Mouse (Mus musculus) limb, embryonic 13.5 days (tissue): Measurements from ENCODE around the gene Bcorl1. TPM values are rescaled to one million over a fixed set of nuclear protein-coding genes. Genes with fewer than 3 reads are reported as not detected.

Experiments used
- ATAC-seq: fragments of 200-750 bp; cut with Nextera tagmentation; 2 replicates; pipeline ENCODE4 v1.8.0; 2017; ENCODE audit warnings: low read depth, moderate number of reproducible peaks, moderate TSS enrichment; ENCODE audit not compliant: low FRiP score
- H3K27ac ChIP-seq: fragments of 300-500 bp; sonication (generic); 2 replicates; pipeline ENCODE4 v1.5.1; 2015; ENCODE audit warnings: inconsistent platforms, mild to moderate bottlenecking, moderate library complexity
- H3K27me3 ChIP-seq: fragments of 300-500 bp; sonication (generic); 2 replicates; pipeline ENCODE4 v1.6.1; 2015; ENCODE audit warnings: mild to moderate bottlenecking, inconsistent platforms
- H3K36me3 ChIP-seq: fragments of 300-500 bp; sonication (generic); 2 replicates; pipeline ENCODE4 v1.6.1; 2015; ENCODE audit warnings: inconsistent platforms, mild to moderate bottlenecking, moderate library complexity
- H3K4me1 ChIP-seq: fragments of 300-500 bp; sonication (generic); 2 replicates; pipeline ENCODE4 v1.6.1; 2015; ENCODE audit warnings: inconsistent platforms
- H3K4me2 ChIP-seq: fragments of 300-500 bp; sonication (generic); replicated peaks from 2 replicates; pipeline ENCODE4 v1.6.1; 2015; ENCODE audit warnings: inconsistent platforms, mild to moderate bottlenecking, moderate library complexity
- H3K4me3 ChIP-seq: fragments of 300-500 bp; sonication (generic); 2 replicates; pipeline ENCODE4 v1.5.1; 2015; ENCODE audit warnings: moderate library complexity, mild to moderate bottlenecking, inconsistent platforms
- H3K9ac ChIP-seq: fragments of 300-500 bp; sonication (generic); 2 replicates; pipeline ENCODE4 v1.6.1; 2015; ENCODE audit warnings: mild to moderate bottlenecking, inconsistent platforms
- H3K9me3 ChIP-seq: fragments of 300-500 bp; sonication (generic); 2 replicates; pipeline ENCODE4 v1.6.1; 2016; ENCODE audit warnings: inconsistent platforms
- WGBS: fragments of 180-500 bp; shearing (Covaris S2); methylation state at CpG from one replicate; pipeline ENCODE4 v1.1.7; 2015; 5-methylcytosine and 5-hydroxymethylcytosine counted together
- polyA plus RNA-seq: library from polyadenylated mRNA; unstranded; fragments of >200 nt; fragmentation: Nextera tagmentation; extraction: Ambion mirVana; gene quantifications from 2 replicates; pipeline ENCODE4 v1.2.1, GENCODE M21; 2015

The Bcorl1 gene
- polyA plus RNA-seq, result 6.8 and 6.9 TPM in 2 replicates

GRCm38 (mm10) chrX:48341141-48341540 is at the start of gene Bcorl1:
Gene Bcorl1, plus strand, starts transcription at chrX:48341358.
- H3K27ac ChIP-seq, result peak within 1 kb of the TSS; percentile 69; the same call in 1 of the 2 replicates
- ATAC-seq, result peak; percentile 34; the same call in 1 of the 2 replicates
- 13% methylated on average over 12 of the region's 33 CpGs for WGBS
- peak within 1 kb of the TSS; percentile 67 for H3K9ac ChIP-seq
- H3K4me1 ChIP-seq, result peaks cover 10% of the 10 kb centered on the region
- no peaks in the 10 kb centered on the region for H3K36me3 ChIP-seq
- H3K4me2 ChIP-seq, result peak within 1 kb of the TSS; percentile 74
- H3K9me3 ChIP-seq, result no peaks in the 10 kb centered on the region
- H3K27me3 ChIP-seq, result peaks cover 30% of the 10 kb centered on the region; the same call in 1 of the 2 replicates
- H3K4me3 ChIP-seq, result peak within 1 kb of the TSS; percentile 57

GRCm38 (mm10) chrX:48291413-48291812 is 49.7 kb upstream of the Bcorl1 start:
- Histone ChIP-seq H3K4me3 (no peak overlapping the region), H3K36me3 (no peaks in the 10 kb centered on the region), H3K9ac (no peak overlapping the region), H3K4me2 (no peak overlapping the region), H3K27ac (no peak overlapping the region), H3K9me3 (no peaks in the 10 kb centered on the region), H3K27me3 (peaks cover 11% of the 10 kb centered on the region), H3K4me1 (no peaks in the 10 kb centered on the region)
- WGBS, result 21% methylated on average over 3 of the region's 3 CpGs
- no peak for ATAC-seq

- Histone ChIP-seq H3K4me2 (no peak overlapping the region), H3K4me1 (no peaks in the 10 kb centered on the region), H3K4me3 (no peak overlapping the region), H3K9ac (no peak overlapping the region), H3K36me3 (no peaks in the 10 kb centered on the region), H3K27me3 (no peaks in the 10 kb centered on the region), H3K27ac (no peak overlapping the region), H3K9me3 (no peaks in the 10 kb centered on the region)
- WGBS, result 83% methylated on average over 4 of the region's 4 CpGs
- ATAC-seq, result no peak
These were observed 35.8 kb upstream of the Bcorl1 start for GRCm38 (mm10) chrX:48305356-48305755.

- H3K9ac ChIP-seq, result peak overlapping the region; percentile 55; the same call in 1 of the 2 replicates
- peak overlapping the region; percentile 63 for H3K4me2 ChIP-seq
- 20% methylated on average over 25 of the region's 26 CpGs for WGBS
- no peak overlapping the region for H3K27ac ChIP-seq
- H3K36me3 ChIP-seq, result no peaks in the 10 kb centered on the region
- peak overlapping the region; percentile 30 for H3K4me3 ChIP-seq
- H3K4me1 ChIP-seq, result peaks cover 4% of the 10 kb centered on the region; the same call in 1 of the 2 replicates
- peaks cover 14% of the 10 kb centered on the region; the same call in 1 of the 2 replicates for H3K27me3 ChIP-seq
- no peak for ATAC-seq
- no peaks in the 10 kb centered on the region for H3K9me3 ChIP-seq
These were observed 30.2 kb upstream of the Bcorl1 start for GRCm38 (mm10) chrX:48310706-48311517.

GRCm38 (mm10) chrX:48311727-48312126 is 29.4 kb upstream of the Bcorl1 start:
- Histone ChIP-seq H3K4me2 (no peak overlapping the region), H3K27me3 (peaks cover 21% of the 10 kb centered on the region; the same call in 1 of the 2 replicates), H3K4me3 (no peak overlapping the region), H3K9ac (no peak overlapping the region), H3K27ac (no peak overlapping the region), H3K9me3 (no peaks in the 10 kb centered on the region), H3K36me3 (no peaks in the 10 kb centered on the region), H3K4me1 (peaks cover 4% of the 10 kb centered on the region; the same call in 1 of the 2 replicates)
- no peak for ATAC-seq
- WGBS, result 70% methylated on average over 5 of the region's 5 CpGs

GRCm38 (mm10) chrX:48314530-48315079 is 26.6 kb upstream of the Bcorl1 start:
- peaks cover 38% of the 10 kb centered on the region for H3K27me3 ChIP-seq
- peak overlapping the region; percentile 63 for H3K4me2 ChIP-seq
- peak overlapping the region; percentile 47 for H3K4me3 ChIP-seq
- H3K36me3 ChIP-seq, result no peaks in the 10 kb centered on the region
- H3K9ac ChIP-seq, result peak overlapping the region; percentile 21; the same call in 1 of the 2 replicates
- H3K9me3 ChIP-seq, result no peaks in the 10 kb centered on the region
- H3K4me1 ChIP-seq, result peaks cover 4% of the 10 kb centered on the region; the same call in 1 of the 2 replicates
- H3K27ac ChIP-seq, result no peak overlapping the region
- peak; percentile 78 for ATAC-seq
- 11% methylated on average over 33 of the region's 33 CpGs for WGBS

GRCm38 (mm10) chrX:48317444-48317843 is 23.7 kb upstream of the Bcorl1 start:
- no peak for ATAC-seq
- no peak overlapping the region for H3K4me2 ChIP-seq
- no peaks in the 10 kb centered on the region for H3K36me3 ChIP-seq
- H3K9ac ChIP-seq, result no peak overlapping the region
- peaks cover 38% of the 10 kb centered on the region for H3K27me3 ChIP-seq
- H3K4me3 ChIP-seq, result no peak overlapping the region
- H3K27ac ChIP-seq, result no peak overlapping the region
- no peaks in the 10 kb centered on the region for H3K9me3 ChIP-seq
- WGBS, result 54% methylated on average over 3 of the region's 3 CpGs
- H3K4me1 ChIP-seq, result peaks cover 4% of the 10 kb centered on the region; the same call in 1 of the 2 replicates

GRCm38 (mm10) chrX:48318194-48318593 is 23.0 kb upstream of the Bcorl1 start:
- Histone ChIP-seq H3K4me3 (no peak overlapping the region), H3K4me2 (no peak overlapping the region), H3K9me3 (no peaks in the 10 kb centered on the region), H3K27me3 (peaks cover 38% of the 10 kb centered on the region), H3K4me1 (peaks cover 4% of the 10 kb centered on the region; the same call in 1 of the 2 replicates), H3K36me3 (no peaks in the 10 kb centered on the region), H3K27ac (no peak overlapping the region), H3K9ac (no peak overlapping the region)
- ATAC-seq, result no peak
- WGBS, result 15% methylated on average over 9 of the region's 9 CpGs

GRCm38 (mm10) chrX:48340441-48341049 is 613 bp upstream of the Bcorl1 start:
- Histone ChIP-seq H3K4me3 (peak overlapping the region; percentile 57), H3K4me2 (peak overlapping the region; percentile 74), H3K4me1 (0 out of 2 replicates have a peak, but pooled peaks cover 8% of the 10 kb centered on the region), H3K9ac (peak overlapping the region; percentile 67; the same call in 1 of the 2 replicates), H3K9me3 (no peaks in the 10 kb centered on the region), H3K27me3 (peaks cover 30% of the 10 kb centered on the region; the same call in 1 of the 2 replicates), H3K36me3 (no peaks in the 10 kb centered on the region), H3K27ac (no peak overlapping the region)
- no peak for ATAC-seq
- WGBS, result 8% methylated on average over 34 of the region's 35 CpGs

GRCm38 (mm10) chrX:48341621-48342161 is 533 bp downstream of the Bcorl1 start:
- peak overlapping the region; percentile 69; the same call in 1 of the 2 replicates for H3K27ac ChIP-seq
- H3K9me3 ChIP-seq, result no peaks in the 10 kb centered on the region
- peaks cover 12% of the 10 kb centered on the region for H3K4me1 ChIP-seq
- 11% methylated on average over 25 of the region's 73 CpGs for WGBS
- peaks cover 30% of the 10 kb centered on the region; the same call in 1 of the 2 replicates for H3K27me3 ChIP-seq
- peak overlapping the region; percentile 67 for H3K9ac ChIP-seq
- no peaks in the 10 kb centered on the region for H3K36me3 ChIP-seq
- peak overlapping the region; percentile 74 for H3K4me2 ChIP-seq
- H3K4me3 ChIP-seq, result peak overlapping the region; percentile 57
- ATAC-seq, result 0 out of 2 replicates have a peak, but pooled peaks have one; percentile 35

GRCm38 (mm10) chrX:48342731-48343130 is 1.6 kb downstream of the Bcorl1 start:
- ATAC-seq, result no peak
- H3K27ac ChIP-seq, result no peak overlapping the region
- peak overlapping the region; percentile 67 for H3K9ac ChIP-seq
- H3K4me1 ChIP-seq, result peaks cover 12% of the 10 kb centered on the region
- H3K9me3 ChIP-seq, result no peaks in the 10 kb centered on the region
- no peaks in the 10 kb centered on the region for H3K36me3 ChIP-seq
- H3K27me3 ChIP-seq, result peaks cover 30% of the 10 kb centered on the region; the same call in 1 of the 2 replicates
- peak overlapping the region; percentile 57 for H3K4me3 ChIP-seq
- H3K4me2 ChIP-seq, result peak overlapping the region; percentile 74
- WGBS, result 7% methylated on average over 16 of the region's 16 CpGs
